In genomic region chr12:16457419-16457818, GRCm38 (mm10) we compare ENCODE assay signal across 22 mouse cellular contexts.
DNase-seq lines count a peak whose midpoint lies in the region; ATAC-seq and TF ChIP-seq lines count a peak whose summit lies in the region.
"Had no signal": no experiment of that assay in that cellular context is flagged by ENCODE, and none has a peak within 500 bp of the region (broad histone marks: within the 10 kb centered on the region; RNA-seq: fewer than 3 reads in every experiment).

No protein-coding gene starts in this region.

- 39% methylated on average over 6 of the region's 6 CpGs for WGBS in embryonic facial prominence, embryonic 13.5 days
- 77% methylated on average over 6 of the region's 6 CpGs for WGBS in embryonic facial prominence, embryonic 10.5 days
- 49% methylated on average over 6 of the region's 6 CpGs for WGBS in embryonic facial prominence, embryonic 14.5 days
- 44% methylated on average over 6 of the region's 6 CpGs for WGBS in embryonic facial prominence, embryonic 15.5 days

- intact Hi-C loops in gastrocnemius, adult 2 months (cut with DNase I) = no loop called here

- no peak overlapping the region for H3K9ac ChIP-seq in embryonic facial prominence, embryonic 13.5 days
- no peak overlapping the region for H3K9ac ChIP-seq in embryonic facial prominence, embryonic 14.5 days (ENCODE audit: low read depth, low read length)
- no peak overlapping the region for H3K9ac ChIP-seq in embryonic facial prominence, embryonic 15.5 days

- H3K4me1 ChIP-seq in embryonic facial prominence, embryonic 13.5 days = 0 out of 2 replicates have a peak, but pooled peaks cover 2% of the 10 kb centered on the region
- no peaks in the 10 kb centered on the region for H3K4me1 ChIP-seq in embryonic facial prominence, embryonic 10.5 days
- H3K4me1 ChIP-seq in embryonic facial prominence, embryonic 14.5 days (ENCODE audit: control insufficient read depth, insufficient read depth, low read length) = no peaks in the 10 kb centered on the region
- no peaks in the 10 kb centered on the region for H3K4me1 ChIP-seq in embryonic facial prominence, embryonic 15.5 days

- no peaks in the 10 kb centered on the region for H3K27me3 ChIP-seq in embryonic facial prominence, embryonic 13.5 days
- no peaks in the 10 kb centered on the region for H3K27me3 ChIP-seq in embryonic facial prominence, embryonic 10.5 days (replicated peaks; ENCODE audit: low read depth, poor library complexity, severe bottlenecking)
- no peaks in the 10 kb centered on the region for H3K27me3 ChIP-seq in embryonic facial prominence, embryonic 14.5 days (replicated peaks; ENCODE audit: control insufficient read depth, insufficient read depth, low read length)
- H3K27me3 ChIP-seq in embryonic facial prominence, embryonic 15.5 days = no peaks in the 10 kb centered on the region
- H3K27me3 ChIP-seq: CH12.LX had no signal

- no peak overlapping the region for H3K4me3 ChIP-seq in embryonic facial prominence, embryonic 13.5 days
- no peak overlapping the region for H3K4me3 ChIP-seq in embryonic facial prominence, embryonic 10.5 days
- no peak overlapping the region for H3K4me3 ChIP-seq in embryonic facial prominence, embryonic 14.5 days (ENCODE audit: low read depth, low read length)
- H3K4me3 ChIP-seq in embryonic facial prominence, embryonic 15.5 days (replicated peaks) = no peak overlapping the region
- H3K4me3 ChIP-seq in gastrocnemius, adult 2 months = no peak overlapping the region

- TF ChIP-seq CTCF in gastrocnemius, adult 2 months (IDR thresholded peaks at IDR 0.05) = no peak

- no peak for DNase-seq in embryonic facial prominence, embryonic 10.5 days (ENCODE audit: low spot score)
- peak; percentile 70 for DNase-seq in embryonic facial prominence, embryonic 14.5 days (ENCODE audit: low spot score)
- peak; percentile 77 for DNase-seq in fibroblast of lung, adult 2 months (ENCODE audit: low read depth)
- no peak for DNase-seq in kidney, adult 9 months
- DNase-seq in frontal cortex, postnatal 25 days (ENCODE audit: low spot score in 2 of 2) = no peak
- DNase-seq in gastrocnemius, adult 2 months = no peak
- DNase-seq: adrenal gland, adult 2 months; adrenal gland, adult 8-10 months; adrenal gland, postnatal 10 days; adrenal gland, postnatal 14 days; adrenal gland, postnatal 25 days; adrenal gland, postnatal 36 days; B cell, adult 2 months; cerebellum, adult 11 months; cerebellum, adult 11-12 months had no signal

- H3K36me3 ChIP-seq in embryonic facial prominence, embryonic 13.5 days = no peaks in the 10 kb centered on the region
- no peaks in the 10 kb centered on the region for H3K36me3 ChIP-seq in embryonic facial prominence, embryonic 10.5 days (replicated peaks)
- H3K36me3 ChIP-seq in embryonic facial prominence, embryonic 14.5 days (ENCODE audit: control insufficient read depth, insufficient read depth, low read length) = no peaks in the 10 kb centered on the region
- no peaks in the 10 kb centered on the region for H3K36me3 ChIP-seq in embryonic facial prominence, embryonic 15.5 days
- H3K36me3 ChIP-seq: G1E had no signal

- ATAC-seq in embryonic facial prominence, embryonic 13.5 days (ENCODE audit: insufficient number of reproducible peaks, insufficient read depth, low FRiP score, low TSS enrichment, low read depth) = 0 out of 2 replicates have a peak, but pooled peaks have one; percentile 37
- ATAC-seq in embryonic facial prominence, embryonic 14.5 days (ENCODE audit: low read depth) = peak; percentile 68; the same call in 1 of the 2 replicates
- ATAC-seq in embryonic facial prominence, embryonic 15.5 days (ENCODE audit: insufficient number of reproducible peaks, low FRiP score, low TSS enrichment, low read depth) = peak; percentile 80
- ATAC-seq: activated CD4-positive, CD25-positive, alpha-beta regulatory T cell, adult 4 months; CD4-positive, CD25-positive, alpha-beta regulatory T cell, adult 4 months; Patski had no signal

- no peaks in the 10 kb centered on the region for H3K9me3 ChIP-seq in embryonic facial prominence, embryonic 13.5 days
- no peaks in the 10 kb centered on the region for H3K9me3 ChIP-seq in embryonic facial prominence, embryonic 10.5 days
- H3K9me3 ChIP-seq in embryonic facial prominence, embryonic 14.5 days (ENCODE audit: control insufficient read depth, low read length) = no peaks in the 10 kb centered on the region
- H3K9me3 ChIP-seq in embryonic facial prominence, embryonic 15.5 days (replicated peaks) = no peaks in the 10 kb centered on the region
- H3K9me3 ChIP-seq: G1E had no signal

- no peak overlapping the region for H3K4me2 ChIP-seq in embryonic facial prominence, embryonic 13.5 days
- H3K4me2 ChIP-seq in embryonic facial prominence, embryonic 14.5 days (ENCODE audit: low read depth, low read length) = no peak overlapping the region
- H3K4me2 ChIP-seq in embryonic facial prominence, embryonic 15.5 days (replicated peaks) = no peak overlapping the region

- peak overlapping the region; percentile 77; the same call in 1 of the 2 replicates for H3K27ac ChIP-seq in embryonic facial prominence, embryonic 13.5 days
- no peak overlapping the region for H3K27ac ChIP-seq in embryonic facial prominence, embryonic 10.5 days (replicated peaks)
- 0 out of 2 replicates have a peak overlapping the region, but pooled peaks have one; percentile 44 for H3K27ac ChIP-seq in embryonic facial prominence, embryonic 14.5 days (replicated peaks; ENCODE audit: low read depth, low read length)
- H3K27ac ChIP-seq in embryonic facial prominence, embryonic 15.5 days (replicated peaks) = peak overlapping the region; percentile 45; the same call in 1 of the 2 replicates
- H3K27ac ChIP-seq in gastrocnemius, adult 2 months = no peak overlapping the region

Comparison
In these comparisons a context has a peak if more than half of its experiments do, and no peak if none do; other contexts are left out.
1. H3K27ac ChIP-seq: peak in embryonic facial prominence, embryonic 13.5 days (single experiment), embryonic facial prominence, embryonic 14.5 days (single experiment) and embryonic facial prominence, embryonic 15.5 days (single experiment); none in embryonic facial prominence, embryonic 10.5 days (single experiment) and gastrocnemius, adult 2 months (single experiment).
2. DNase-seq: peak in embryonic facial prominence, embryonic 14.5 days (single experiment) and fibroblast of lung, adult 2 months (single experiment); none in embryonic facial prominence, embryonic 10.5 days (single experiment), kidney, adult 9 months (single experiment), frontal cortex, postnatal 25 days (0 of 2) and gastrocnemius, adult 2 months (single experiment).
3. Peak in every context shown above with its lines, with median percentiles within 50 percentile points of each other: ATAC-seq.